Comparison of ENCODE assay signal across 8 mouse cellular contexts in the genomic region with DNA sequence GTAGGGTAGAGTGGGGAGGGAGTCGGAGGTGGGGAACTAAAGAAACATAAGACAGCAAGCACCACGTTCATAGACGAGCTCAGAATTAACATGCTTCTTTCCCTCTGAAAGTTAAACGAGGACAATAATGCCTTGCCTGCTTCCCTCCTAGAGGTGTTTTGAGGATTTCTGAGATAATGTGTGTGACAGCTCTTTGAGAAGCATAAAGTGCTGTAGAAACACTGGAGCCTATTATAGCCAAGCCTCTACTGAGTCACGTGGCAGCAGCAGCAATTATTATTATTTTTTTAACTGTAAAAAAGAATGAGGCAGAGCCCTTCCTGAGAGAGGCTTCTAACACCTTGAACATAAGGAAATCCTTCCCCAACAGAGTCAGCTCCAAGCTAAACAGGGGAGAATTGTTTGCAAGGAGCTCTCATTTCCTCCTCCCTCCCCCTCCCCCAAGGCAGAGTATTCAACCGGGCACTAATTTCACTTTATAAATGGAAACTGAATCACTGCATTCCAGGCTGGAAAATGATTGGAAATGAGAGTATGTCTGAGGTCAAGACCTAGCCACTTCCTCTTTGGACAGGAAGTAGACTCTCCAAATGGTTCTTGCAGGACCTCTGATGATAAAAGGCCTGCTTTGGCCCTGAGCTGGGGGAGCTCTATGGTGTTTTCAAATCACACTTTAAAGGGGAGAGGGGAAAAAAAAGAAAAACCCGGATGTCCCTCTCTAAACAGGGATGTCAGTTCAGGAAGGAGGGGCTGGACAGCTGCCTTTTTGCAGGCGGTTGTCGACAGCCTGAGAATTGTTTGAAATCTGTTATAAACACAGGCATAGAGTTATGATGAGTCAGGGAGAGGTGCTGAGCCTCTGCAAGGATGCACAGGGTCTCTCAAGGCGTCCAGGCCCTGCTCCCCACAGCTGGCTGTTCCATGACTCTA.
DNase-seq lines count a peak whose midpoint lies in the region; ATAC-seq lines count a peak whose summit lies in the region.

No protein-coding gene starts in this region.

- no peaks in the 10 kb centered on the region for H3K27me3 ChIP-seq in liver, embryonic 11.5 days (replicated peaks; ENCODE audit: control insufficient read depth, insufficient read depth, low read length)

- H3K9ac ChIP-seq in liver, embryonic 11.5 days (ENCODE audit: low read depth, low read length): no peak overlapping the region

- peak; percentile 81 for DNase-seq in NIH3T3 (ENCODE audit: low read depth)
- DNase-seq in brain, adult 2 months (ENCODE audit: low read depth, low spot score): peak; percentile 40
- DNase-seq in heart, postnatal 25 days (ENCODE audit: low spot score): peak; percentile 35
- no peak for DNase-seq in liver, embryonic 11.5 days (ENCODE audit: low spot score)
- DNase-seq in right cerebral cortex, postnatal 25 days: no peak
- no peak for DNase-seq in urinary bladder, postnatal 4 days (ENCODE audit: low spot score in 2 of 2)
- DNase-seq in urinary bladder, postnatal 10 days (ENCODE audit: low spot score): no peak
- DNase-seq in thymus, postnatal 36 days: no peak

- peak overlapping the region; percentile 30; the same call in 1 of the 2 replicates for H3K27ac ChIP-seq in liver, embryonic 11.5 days (ENCODE audit: low read depth, low read length)

- WGBS in liver, embryonic 11.5 days: 38% methylated on average over 10 of the region's 10 CpGs

- intact Hi-C loops in heart, postnatal 25 days (cut with DNase I): loop anchor here (2.0 kb wide), 4 partner anchors 27 to 205 kb away; a partner anchor contains a TSS

- no peaks in the 10 kb centered on the region for H3K36me3 ChIP-seq in liver, embryonic 11.5 days (ENCODE audit: control insufficient read depth, insufficient read depth, low read length)

- H3K9me3 ChIP-seq in liver, embryonic 11.5 days (ENCODE audit: control insufficient read depth, low read length): no peaks in the 10 kb centered on the region

- no peaks in the 10 kb centered on the region for H3K4me1 ChIP-seq in liver, embryonic 11.5 days (replicated peaks; ENCODE audit: control insufficient read depth, insufficient read depth, low read length)

- no peak overlapping the region for H3K4me2 ChIP-seq in liver, embryonic 11.5 days

- H3K4me3 ChIP-seq in liver, embryonic 11.5 days (ENCODE audit: low read depth, low read length): no peak overlapping the region

- ATAC-seq in liver, embryonic 11.5 days (replicated peaks; ENCODE audit: low FRiP score): peak; percentile 49; the same call in 1 of the 2 replicates

Comparison
In these comparisons a context has a peak if more than half of its experiments do, and no peak if none do; other contexts are left out.
1. DNase-seq: peak in NIH3T3 (single experiment), brain, adult 2 months (single experiment) and heart, postnatal 25 days (single experiment); none in liver, embryonic 11.5 days (single experiment), right cerebral cortex, postnatal 25 days (single experiment), urinary bladder, postnatal 4 days (0 of 2), urinary bladder, postnatal 10 days (single experiment) and thymus, postnatal 36 days (0 of 2).